Mouse (Mus musculus): ENCODE measurements around the gene Bdnf.

Bdnf gene

GRCm38 (mm10) chr2:109674532-109674931, at the start of gene Bdnf:
Gene Bdnf, plus strand, starts transcription at chr2:109674700.
- no peak for DNase-seq (ENCODE audit: low read depth, low spot score)

GRCm38 (mm10) chr2:109626864-109627263, 47.6 kb upstream of the Bdnf start:
- no peak for DNase-seq (ENCODE audit: low read depth, low spot score)

- DNase-seq (ENCODE audit: low read depth, low spot score): no peak
These were observed 718 bp upstream of the Bdnf start for GRCm38 (mm10) chr2:109673509-109674455.

DNA sequence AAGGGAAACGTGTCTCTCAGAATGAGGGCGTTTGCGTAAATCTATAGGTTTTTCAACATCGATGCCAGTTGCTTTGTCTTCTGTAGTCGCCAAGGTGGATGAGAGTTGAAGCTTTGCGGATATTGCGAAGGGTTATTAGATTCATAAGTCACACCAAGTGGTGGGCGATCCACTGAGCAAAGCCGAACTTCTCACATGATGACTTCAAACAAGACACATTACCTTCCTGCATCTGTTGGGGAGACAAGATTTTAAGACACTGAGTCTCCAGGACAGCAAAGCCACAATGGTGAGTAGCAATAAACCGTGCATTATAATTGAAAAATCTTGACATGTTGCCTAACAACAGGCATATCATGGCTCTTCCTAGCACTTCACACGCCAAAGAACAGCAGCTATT, 551 bp downstream of the Bdnf start:
- no peak for DNase-seq (ENCODE audit: low read depth, low spot score)

DNA sequence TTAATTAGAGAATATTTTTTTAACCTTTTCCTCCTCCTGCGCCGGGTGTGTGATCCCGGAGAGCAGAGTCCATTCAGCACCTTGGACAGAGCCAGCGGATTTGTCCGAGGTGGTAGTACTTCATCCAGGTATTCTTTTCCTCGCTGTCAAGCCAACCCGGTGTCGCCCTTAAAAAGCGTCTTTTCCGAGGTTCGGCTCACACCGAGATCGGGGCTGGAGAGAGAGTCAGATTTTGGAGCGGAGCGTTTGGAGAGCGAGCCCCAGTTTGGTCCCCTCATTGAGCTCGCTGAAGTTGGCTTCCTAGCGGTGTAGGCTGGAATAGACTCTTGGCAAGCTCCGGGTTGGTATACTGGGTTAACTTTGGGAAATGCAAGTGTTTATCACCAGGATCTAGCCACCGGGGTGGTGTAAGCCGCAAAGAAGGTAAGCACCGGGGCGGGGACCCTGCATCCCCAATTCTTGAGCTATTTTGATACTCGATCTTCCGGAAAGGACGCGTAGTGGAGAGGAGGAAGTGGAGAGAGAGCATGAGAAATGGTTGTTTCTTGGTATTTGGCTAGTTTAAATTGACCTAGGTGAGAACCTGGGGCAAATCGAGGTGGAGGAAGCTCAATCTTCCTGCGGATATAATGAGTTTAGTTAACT, 1.6 kb downstream of the Bdnf start:
- no peak for DNase-seq (ENCODE audit: low read depth, low spot score)

DNA sequence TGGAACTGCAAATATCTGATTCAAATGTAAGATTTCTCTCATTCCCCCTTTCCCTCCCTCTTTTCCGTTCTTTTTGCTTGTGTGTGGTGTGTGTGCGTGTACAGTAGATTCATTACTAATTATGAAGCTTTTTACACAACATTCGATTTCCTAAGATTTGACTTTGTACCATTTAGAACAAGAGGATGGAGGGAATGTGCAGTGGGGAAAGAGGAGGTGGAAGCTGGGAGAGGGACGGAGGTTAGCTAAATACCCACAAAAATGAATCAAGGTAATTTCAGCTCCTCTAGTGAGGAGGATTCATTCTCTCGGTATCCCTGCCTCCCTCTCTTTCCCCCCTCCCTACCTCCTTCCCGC, 2.1 kb downstream of the Bdnf start:
- DNase-seq (ENCODE audit: low read depth, low spot score): no peak

GRCm38 (mm10) chr2:109677221-109678089, 3.0 kb downstream of the Bdnf start:
- no peak for DNase-seq (ENCODE audit: low read depth, low spot score)

- DNase-seq (ENCODE audit: low read depth, low spot score): peak; percentile 80
These were observed 3.5 kb downstream of the Bdnf start for GRCm38 (mm10) chr2:109678090-109678409.

GRCm38 (mm10) chr2:109678454-109678853, 4.0 kb downstream of the Bdnf start:
- no peak for DNase-seq (ENCODE audit: low read depth, low spot score)

DNA sequence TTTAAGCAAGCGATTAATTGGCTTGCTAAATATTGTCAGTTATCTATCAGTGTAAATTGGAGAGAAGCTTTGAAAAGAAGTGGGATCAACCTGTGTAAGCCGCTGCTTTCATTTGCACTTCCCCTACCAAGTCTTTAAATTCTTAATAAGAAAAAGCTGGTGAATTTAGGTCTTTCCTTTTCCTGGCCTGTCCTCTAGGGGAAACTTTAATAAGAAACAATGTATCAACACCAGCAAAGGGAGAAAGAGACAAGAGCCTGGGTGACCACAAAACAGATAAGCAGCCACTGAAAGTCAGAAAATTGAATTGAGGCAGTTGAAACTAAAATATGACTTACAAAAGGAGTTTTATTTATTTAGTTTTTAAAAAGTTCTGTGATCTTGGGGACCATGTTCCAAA, 4.9 kb downstream of the Bdnf start:
- no peak for DNase-seq (ENCODE audit: low read depth, low spot score)

GRCm38 (mm10) chr2:109681071-109681470, 6.6 kb downstream of the Bdnf start:
- DNase-seq (ENCODE audit: low read depth, low spot score): no peak

GRCm38 (mm10) chr2:109688661-109689060, 14.2 kb downstream of the Bdnf start:
- DNase-seq (ENCODE audit: low read depth, low spot score): no peak

- no peak for DNase-seq (ENCODE audit: low read depth, low spot score)
These were observed 18.0 kb downstream of the Bdnf start for GRCm38 (mm10) chr2:109692266-109693177.

DNA sequence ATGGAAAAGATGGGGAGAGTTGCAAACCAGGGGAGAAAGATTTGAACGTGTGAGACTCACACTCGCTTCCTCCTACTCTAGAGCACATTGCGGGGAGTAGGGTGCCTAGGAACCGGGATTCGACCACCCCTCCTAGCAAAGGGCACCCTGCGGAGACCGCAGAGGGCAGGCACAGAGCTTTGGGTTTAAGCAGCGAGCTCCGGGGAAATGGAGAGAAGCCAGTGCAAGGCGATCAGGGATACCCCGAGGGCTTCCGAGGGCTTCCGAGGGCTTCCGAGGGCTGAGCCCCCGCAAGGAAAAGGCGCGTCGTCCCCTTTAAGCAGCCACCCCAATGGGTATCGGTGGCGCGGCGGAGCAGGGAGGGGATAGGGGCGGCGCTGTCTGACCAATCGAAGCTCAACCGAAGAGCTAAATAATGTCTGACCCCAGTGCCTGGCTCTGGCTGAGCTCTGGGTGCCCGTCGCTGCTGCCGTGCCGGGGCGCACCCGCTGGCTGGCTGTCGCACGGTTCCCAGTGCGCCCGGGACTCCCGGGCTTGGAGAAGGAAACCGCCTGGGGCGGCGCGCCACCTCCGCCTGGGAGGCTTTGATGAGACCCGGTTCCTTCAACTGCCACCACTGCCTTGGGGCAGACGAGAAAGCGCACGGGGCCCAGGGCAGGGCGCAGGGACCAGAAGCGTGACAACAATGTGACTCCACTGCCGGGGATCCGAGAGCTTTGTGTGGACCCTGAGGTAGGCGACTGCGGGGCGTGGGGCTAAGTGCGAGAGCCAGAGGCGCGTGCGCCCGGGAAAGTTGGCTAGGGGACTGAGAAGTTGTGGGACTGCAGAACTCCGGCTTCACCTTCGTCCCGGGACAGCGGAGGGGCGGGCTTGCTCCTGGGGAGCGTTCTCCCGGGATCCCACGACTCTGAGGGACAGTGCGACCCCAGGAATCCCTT, 18.9 kb downstream of the Bdnf start:
- DNase-seq (ENCODE audit: low read depth, low spot score): no peak

GRCm38 (mm10) chr2:109694116-109694837, 19.8 kb downstream of the Bdnf start:
- no peak for DNase-seq (ENCODE audit: low read depth, low spot score)

GRCm38 (mm10) chr2:109694838-109695225, 20.3 kb downstream of the Bdnf start:
- DNase-seq (ENCODE audit: low read depth, low spot score): no peak

GRCm38 (mm10) chr2:109697151-109697550, 22.7 kb downstream of the Bdnf start:
- no peak for DNase-seq (ENCODE audit: low read depth, low spot score)

DNA sequence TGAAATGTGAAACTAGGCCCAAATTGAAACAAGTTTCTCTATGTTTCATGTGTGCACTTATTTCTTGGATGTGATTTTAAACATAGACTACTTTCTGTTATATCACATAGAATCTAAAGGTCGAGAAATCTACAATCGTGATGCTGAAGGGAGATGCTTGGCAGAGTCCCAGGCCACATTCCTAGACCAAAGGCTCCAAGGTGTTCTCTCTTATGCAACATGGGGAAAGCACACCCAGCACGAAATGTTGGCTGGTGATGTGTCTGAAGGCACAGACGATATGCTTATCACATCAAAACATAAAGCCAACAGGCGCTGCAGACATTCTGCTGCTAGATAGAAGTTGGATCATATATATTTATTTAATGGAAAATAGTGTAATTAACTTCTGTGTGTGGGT, 25.8 kb downstream of the Bdnf start:
- no peak for DNase-seq (ENCODE audit: low read depth, low spot score)

GRCm38 (mm10) chr2:109703588-109703987, 29.1 kb downstream of the Bdnf start:
- DNase-seq (ENCODE audit: low read depth, low spot score): no peak

Measured in brain, embryonic 18.5 days (tissue).